Mouse (Mus musculus) hindlimb bud, embryonic 11.5 days (tissue): ENCODE measurements around the gene Entpd1.
A peak's percentile ranks its signal among the peaks of the same experiment; 100 is the strongest.

Source experiments
- DNase-seq: peaks from one replicate; pipeline ENCODE4 v3.0.0-alpha.2; 2012; ENCODE audit warnings: low read depth, low spot score; ENCODE audit errors: extremely low spot score

Gene Entpd1

GRCm38 (mm10) chr19:40722137-40723038, 110.2 kb downstream of the Entpd1 start:
- DNase-seq, result peak; percentile 41

- DNase-seq, result no peak
Measured at GRCm38 (mm10) chr19:40723516-40723915, 111.3 kb downstream of the Entpd1 start.

- no peak for DNase-seq
Measured at GRCm38 (mm10) chr19:40726148-40726547, 114.0 kb downstream of the Entpd1 start.

GRCm38 (mm10) chr19:40726614-40727013, 114.4 kb downstream of the Entpd1 start:
- DNase-seq, result no peak

GRCm38 (mm10) chr19:40728213-40728612, 116.0 kb downstream of the Entpd1 start:
- DNase-seq, result no peak

GRCm38 (mm10) chr19:40728732-40729420, 116.7 kb downstream of the Entpd1 start:
- no peak for DNase-seq

- no peak for DNase-seq
Measured at GRCm38 (mm10) chr19:40733409-40733808, 121.2 kb downstream of the Entpd1 start.

GRCm38 (mm10) chr19:40733849-40734248, 121.7 kb downstream of the Entpd1 start:
- no peak for DNase-seq

- DNase-seq, result peak; percentile 52
Measured at GRCm38 (mm10) chr19:40736680-40737512, 124.7 kb downstream of the Entpd1 start.

GRCm38 (mm10) chr19:40737613-40738012, 125.4 kb downstream of the Entpd1 start:
- DNase-seq, result no peak

GRCm38 (mm10) chr19:40738683-40739324, 126.6 kb downstream of the Entpd1 start:
- no peak for DNase-seq

- DNase-seq, result no peak
Measured at GRCm38 (mm10) chr19:40746603-40747002, 134.4 kb downstream of the Entpd1 start.

GRCm38 (mm10) chr19:40748559-40748958, 136.4 kb downstream of the Entpd1 start, which contains the start of gene Cc2d2b:
Gene Cc2d2b (plus strand): TSS chr19:40748753.
- no peak for DNase-seq

- DNase-seq, result no peak
Measured at GRCm38 (mm10) chr19:40754311-40754710, 142.1 kb downstream of the Entpd1 start.

- no peak for DNase-seq
Measured at GRCm38 (mm10) chr19:40760071-40760470, 147.9 kb downstream of the Entpd1 start.

GRCm38 (mm10) chr19:40762023-40762759, 150.0 kb downstream of the Entpd1 start:
- no peak for DNase-seq

GRCm38 (mm10) chr19:40767189-40767588, 155.0 kb downstream of the Entpd1 start:
- DNase-seq, result no peak

GRCm38 (mm10) chr19:40769341-40769770, 157.2 kb downstream of the Entpd1 start:
- no peak for DNase-seq

GRCm38 (mm10) chr19:40788004-40788714, 176.0 kb downstream of the Entpd1 start:
- no peak for DNase-seq
